Mouse (Mus musculus) fibroblast of lung, adult 2 months (primary cell): Measurements from ENCODE around the gene Maml2.

Experiments
- DNase-seq: peaks from one replicate; pipeline ENCODE4 v3.0.0-alpha.2; 2011; ENCODE audit warnings: low read depth

Gene Maml2

DNA sequence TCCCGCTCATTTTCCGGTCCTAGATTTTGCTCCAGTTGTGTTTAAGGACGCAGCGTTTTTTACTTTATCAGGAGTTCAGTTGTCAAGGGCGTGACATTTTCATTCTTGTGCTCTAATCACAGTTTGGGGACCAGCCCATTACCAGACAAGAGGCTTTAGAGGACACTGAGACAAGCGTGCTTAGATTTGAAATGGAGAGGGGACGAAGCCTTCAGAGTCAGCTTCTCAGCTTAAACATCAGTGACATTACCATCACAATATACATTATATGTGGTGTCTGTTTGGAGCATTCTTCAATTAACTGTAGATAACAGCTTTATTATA is 451.9 kb downstream of the Maml2 start:
- no peak for DNase-seq

DNA sequence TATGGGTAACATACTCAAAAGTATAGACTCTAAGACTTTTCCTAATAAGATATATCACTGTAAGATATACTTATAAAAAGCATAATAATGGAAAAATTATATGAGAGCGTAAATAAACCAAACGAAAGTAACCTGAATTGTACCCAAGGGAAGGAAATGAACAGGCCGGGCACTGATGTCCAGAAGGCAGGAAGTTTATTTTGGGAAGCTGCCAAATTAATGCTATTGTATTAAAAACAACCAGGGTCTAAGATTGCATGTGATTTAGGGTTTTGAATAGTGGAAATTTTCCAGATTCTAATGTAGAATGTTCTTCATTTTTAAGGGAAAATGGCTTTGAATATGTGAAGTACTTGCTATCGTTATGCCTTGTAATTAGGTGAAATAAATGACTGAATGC is 454.8 kb downstream of the Maml2 start:
- no peak for DNase-seq
